In the genomic region with DNA sequence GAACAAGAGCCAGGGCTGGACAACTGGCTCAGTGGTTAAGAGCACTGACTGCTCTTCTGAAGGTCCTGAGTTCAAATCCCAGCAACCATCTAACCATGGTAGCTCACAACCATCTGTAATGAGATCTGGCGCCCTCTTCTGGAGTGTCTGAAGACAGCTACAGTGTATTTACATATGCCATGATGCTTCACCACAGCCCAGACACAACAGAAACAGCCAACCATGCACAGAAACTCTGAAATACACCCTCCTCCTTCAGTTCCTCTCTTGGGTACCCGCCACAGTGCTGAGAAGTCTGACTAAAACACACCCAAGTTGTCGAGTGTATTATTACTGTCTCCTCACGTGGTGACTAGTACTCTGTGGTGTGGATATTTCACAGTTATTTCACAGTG, we compare ENCODE assay signal across 12 mouse cellular contexts.
DNase-seq lines count a peak whose midpoint lies in the region; ATAC-seq and TF ChIP-seq lines count a peak whose summit lies in the region.
"Had no signal": no experiment of that assay in that cellular context is flagged by ENCODE, and none has a peak within 500 bp of the region (broad histone marks: within the 10 kb centered on the region; RNA-seq: fewer than 3 reads in every experiment).

No protein-coding gene starts in this region.

- no peaks in the 10 kb centered on the region for H3K36me3 ChIP-seq in intestine, embryonic 16.5 days (ENCODE audit: control insufficient read depth, insufficient read depth, low read length)
- no peaks in the 10 kb centered on the region for H3K36me3 ChIP-seq in intestine, embryonic 15.5 days
- H3K36me3 ChIP-seq in lung, postnatal 0 days (ENCODE audit: insufficient read depth, low read length) = no peaks in the 10 kb centered on the region
- no peaks in the 10 kb centered on the region for H3K36me3 ChIP-seq in stomach, postnatal 0 days (ENCODE audit: control insufficient read depth, insufficient read depth, low read length)
- H3K36me3 ChIP-seq: embryonic facial prominence, embryonic 15.5 days; hindbrain, embryonic 13.5 days had no signal

- H3K4me3 ChIP-seq in intestine, embryonic 16.5 days (ENCODE audit: low read length) = no peak overlapping the region
- no peak overlapping the region for H3K4me3 ChIP-seq in intestine, embryonic 15.5 days (replicated peaks)
- H3K4me3 ChIP-seq in lung, postnatal 0 days (ENCODE audit: low read depth, low read length) = no peak overlapping the region
- no peak overlapping the region for H3K4me3 ChIP-seq in stomach, postnatal 0 days (ENCODE audit: low read depth, low read length)
- H3K4me3 ChIP-seq: embryonic facial prominence, embryonic 15.5 days; hindbrain, embryonic 13.5 days had no signal

- peak; percentile 47 for TF ChIP-seq CTCF in lung, postnatal 0 days (IDR thresholded peaks at IDR 0.05)
- peak; percentile 56 for TF ChIP-seq CTCF in stomach, postnatal 0 days (IDR thresholded peaks at IDR 0.05; ENCODE audit: low read depth)

- H3K27me3 ChIP-seq in intestine, embryonic 16.5 days (replicated peaks; ENCODE audit: control insufficient read depth, insufficient read depth, low read length) = no peaks in the 10 kb centered on the region
- H3K27me3 ChIP-seq in intestine, embryonic 15.5 days (replicated peaks) = no peaks in the 10 kb centered on the region
- no peaks in the 10 kb centered on the region for H3K27me3 ChIP-seq in lung, postnatal 0 days (replicated peaks; ENCODE audit: insufficient read depth, low read length)
- H3K27me3 ChIP-seq in stomach, postnatal 0 days (ENCODE audit: control insufficient read depth, insufficient read depth, low read length) = no peaks in the 10 kb centered on the region
- H3K27me3 ChIP-seq: embryonic facial prominence, embryonic 15.5 days had no signal

- H3K9ac ChIP-seq in intestine, embryonic 16.5 days (ENCODE audit: low read depth, low read length) = no peak overlapping the region
- no peak overlapping the region for H3K9ac ChIP-seq in intestine, embryonic 15.5 days
- H3K9ac ChIP-seq in lung, postnatal 0 days (replicated peaks; ENCODE audit: low read depth) = no peak overlapping the region
- H3K9ac ChIP-seq in stomach, postnatal 0 days (ENCODE audit: low read length) = no peak overlapping the region
- H3K9ac ChIP-seq: embryonic facial prominence, embryonic 15.5 days; hindbrain, embryonic 13.5 days had no signal

- DNase-seq in lung, postnatal 0 days (ENCODE audit: low spot score) = no peak
- DNase-seq in lung, postnatal 10 days = no peak
- peak; percentile 41 for DNase-seq in induced T-regulatory cell, adult 2 months (ENCODE audit: low read depth)
- no peak for DNase-seq in stomach, postnatal 0 days (ENCODE audit: low spot score)
- no peak for DNase-seq in layer of hippocampus, postnatal 14 days (ENCODE audit: low spot score in 2 of 2)
- DNase-seq in heart, postnatal 14 days = no peak
- DNase-seq: right cerebral cortex, postnatal 25 days had no signal

- no peak overlapping the region for H3K4me2 ChIP-seq in intestine, embryonic 16.5 days (ENCODE audit: low read depth, low read length)
- H3K4me2 ChIP-seq in intestine, embryonic 15.5 days (replicated peaks) = no peak overlapping the region
- no peak overlapping the region for H3K4me2 ChIP-seq in lung, postnatal 0 days (replicated peaks; ENCODE audit: low read depth, low read length)
- no peak overlapping the region for H3K4me2 ChIP-seq in stomach, postnatal 0 days (replicated peaks; ENCODE audit: low read depth)
- H3K4me2 ChIP-seq: embryonic facial prominence, embryonic 15.5 days; hindbrain, embryonic 13.5 days had no signal

- H3K27ac ChIP-seq in intestine, embryonic 16.5 days (ENCODE audit: low read length) = peak overlapping the region; percentile 41
- no peak overlapping the region for H3K27ac ChIP-seq in intestine, embryonic 15.5 days
- 0 out of 2 replicates have a peak overlapping the region, but pooled peaks have one; percentile 54 for H3K27ac ChIP-seq in lung, postnatal 0 days (ENCODE audit: low read length)
- 0 out of 2 replicates have a peak overlapping the region, but pooled peaks have one; percentile 49 for H3K27ac ChIP-seq in stomach, postnatal 0 days (replicated peaks)
- H3K27ac ChIP-seq: embryonic facial prominence, embryonic 15.5 days; hindbrain, embryonic 13.5 days had no signal

- H3K4me1 ChIP-seq in intestine, embryonic 16.5 days (ENCODE audit: control insufficient read depth, insufficient read depth, low read length) = peaks cover 13% of the 10 kb centered on the region; the same call in 1 of the 2 replicates
- H3K4me1 ChIP-seq in intestine, embryonic 15.5 days (replicated peaks) = peaks cover 9% of the 10 kb centered on the region; the same call in 1 of the 2 replicates
- no peaks in the 10 kb centered on the region for H3K4me1 ChIP-seq in lung, postnatal 0 days (ENCODE audit: insufficient read depth, low read depth, low read length)
- no peaks in the 10 kb centered on the region for H3K4me1 ChIP-seq in stomach, postnatal 0 days (replicated peaks; ENCODE audit: control insufficient read depth, insufficient read depth)

- WGBS in intestine, embryonic 16.5 days = 83% methylated on average over 4 of the region's 4 CpGs
- WGBS in intestine, embryonic 15.5 days = 87% methylated on average over 4 of the region's 4 CpGs
- 77% methylated on average over 4 of the region's 4 CpGs for WGBS in lung, postnatal 0 days
- WGBS in stomach, postnatal 0 days = 81% methylated on average over 4 of the region's 4 CpGs

- intact Hi-C loops in heart, postnatal 14 days (cut with DNase I) = no loop called here

- H3K9me3 ChIP-seq in intestine, embryonic 16.5 days (ENCODE audit: control insufficient read depth, low read length) = no peaks in the 10 kb centered on the region
- no peaks in the 10 kb centered on the region for H3K9me3 ChIP-seq in intestine, embryonic 15.5 days
- H3K9me3 ChIP-seq in lung, postnatal 0 days (ENCODE audit: low read length) = no peaks in the 10 kb centered on the region
- H3K9me3 ChIP-seq in stomach, postnatal 0 days (ENCODE audit: control insufficient read depth, low read length) = no peaks in the 10 kb centered on the region
- H3K9me3 ChIP-seq: embryonic facial prominence, embryonic 15.5 days; hindbrain, embryonic 13.5 days had no signal

- TF ChIP-seq EP300 in lung, postnatal 0 days (IDR thresholded peaks at IDR 0.05) = no peak
- TF ChIP-seq EP300 in stomach, postnatal 0 days (optimal IDR thresholded peaks at IDR 0.05) = no peak

- ATAC-seq in intestine, embryonic 16.5 days = no peak
- ATAC-seq in intestine, embryonic 15.5 days = no peak
- ATAC-seq in lung, postnatal 0 days = no peak
- no peak for ATAC-seq in stomach, postnatal 0 days (ENCODE audit: low FRiP score, low TSS enrichment)
- ATAC-seq: forebrain, embryonic 14.5 days had no signal
